ENCODE assay signal across 9 mouse cellular contexts in genomic region chr11:118342400-118342981, GRCm38 (mm10). TPM values are rescaled to one million over a fixed set of nuclear protein-coding genes. Genes with fewer than 3 reads are reported as not detected.
DNase-seq lines count a peak whose midpoint lies in the region; ATAC-seq and TF ChIP-seq lines count a peak whose summit lies in the region.
"Had no signal": no experiment of that assay in that cellular context is flagged by ENCODE, and none has a peak within 500 bp of the region (broad histone marks: within the 10 kb centered on the region; RNA-seq: fewer than 3 reads in every experiment).

Gene Cep295nl (minus strand): TSS chr11:118342500.

- H3K4me3 ChIP-seq in kidney, embryonic 15.5 days (replicated peaks): no peak within 1 kb of the TSS
- H3K4me3 ChIP-seq in hindbrain, embryonic 16.5 days (ENCODE audit: low read length): no peak within 1 kb of the TSS
- no peak within 1 kb of the TSS for H3K4me3 ChIP-seq in midbrain, postnatal 0 days (ENCODE audit: low read depth, low read length)
- no peak within 1 kb of the TSS for H3K4me3 ChIP-seq in heart, embryonic 12.5 days

- H3K4me1 ChIP-seq in kidney, embryonic 15.5 days: peaks cover 54% of the 10 kb centered on the region
- H3K4me1 ChIP-seq in hindbrain, embryonic 16.5 days (ENCODE audit: control insufficient read depth, insufficient read depth, low read depth, low read length): peaks cover 30% of the 10 kb centered on the region
- peaks cover 11% of the 10 kb centered on the region for H3K4me1 ChIP-seq in midbrain, postnatal 0 days (ENCODE audit: insufficient read depth, low read length)
- peaks cover 49% of the 10 kb centered on the region for H3K4me1 ChIP-seq in heart, embryonic 12.5 days (replicated peaks)

- H3K9ac ChIP-seq in kidney, embryonic 15.5 days: no peak within 1 kb of the TSS
- no peak within 1 kb of the TSS; the same call in 1 of the 2 replicates for H3K9ac ChIP-seq in hindbrain, embryonic 16.5 days (ENCODE audit: low read depth, low read length)
- no peak within 1 kb of the TSS for H3K9ac ChIP-seq in midbrain, postnatal 0 days (replicated peaks; ENCODE audit: low read length, poor library complexity, severe bottlenecking)
- no peak within 1 kb of the TSS for H3K9ac ChIP-seq in heart, embryonic 12.5 days

- peak; percentile 59 for ATAC-seq in kidney, embryonic 15.5 days (replicated peaks; ENCODE audit: low FRiP score)
- peak; percentile 50 for ATAC-seq in activated CD4-positive, CD25-positive, alpha-beta regulatory T cell, adult 4 months
- ATAC-seq in hindbrain, embryonic 16.5 days: 0 out of 2 replicates have a peak, but pooled peaks have one; percentile 35
- ATAC-seq in midbrain, postnatal 0 days (ENCODE audit: low FRiP score): 0 out of 2 replicates have a peak, but pooled peaks have one; percentile 44
- ATAC-seq in heart, embryonic 12.5 days (ENCODE audit: insufficient number of reproducible peaks, low FRiP score): no peak

- H3K9me3 ChIP-seq in kidney, embryonic 15.5 days (replicated peaks): no peaks in the 10 kb centered on the region
- no peaks in the 10 kb centered on the region for H3K9me3 ChIP-seq in hindbrain, embryonic 16.5 days (ENCODE audit: control insufficient read depth, low read length)
- H3K9me3 ChIP-seq in midbrain, postnatal 0 days (ENCODE audit: low read length): no peaks in the 10 kb centered on the region
- H3K9me3 ChIP-seq in heart, embryonic 12.5 days (replicated peaks): no peaks in the 10 kb centered on the region

- H3K36me3 ChIP-seq in kidney, embryonic 15.5 days: peaks cover 3% of the 10 kb centered on the region; the same call in 1 of the 2 replicates
- no peaks in the 10 kb centered on the region for H3K36me3 ChIP-seq in hindbrain, embryonic 16.5 days (ENCODE audit: control insufficient read depth, insufficient read depth, low read length)
- 0 out of 2 replicates have a peak, but pooled peaks cover 3% of the 10 kb centered on the region for H3K36me3 ChIP-seq in midbrain, postnatal 0 days (ENCODE audit: insufficient read depth, low read length)
- H3K36me3 ChIP-seq in heart, embryonic 12.5 days: no peaks in the 10 kb centered on the region

- DNase-seq in kidney, adult 11 months: no peak
- DNase-seq in midbrain, postnatal 0 days (ENCODE audit: low spot score): peak; percentile 65
- DNase-seq in urinary bladder, postnatal 14 days (ENCODE audit: low spot score): no peak
- no peak for DNase-seq in cerebellum, adult 18-20 months

- WGBS in kidney, embryonic 15.5 days: 18% methylated on average over 7 of the region's 7 CpGs
- 35% methylated on average over 7 of the region's 7 CpGs for WGBS in hindbrain, embryonic 16.5 days
- 27% methylated on average over 7 of the region's 7 CpGs for whole genome bisulfite sequencing in midbrain, postnatal 0 days
- 29% methylated on average over 7 of the region's 7 CpGs for WGBS in heart, embryonic 12.5 days

- TF ChIP-seq CTCF in midbrain, postnatal 0 days (IDR thresholded peaks at IDR 0.05): no peak

- H3K27me3 ChIP-seq in kidney, embryonic 15.5 days: no peaks in the 10 kb centered on the region
- H3K27me3 ChIP-seq in hindbrain, embryonic 16.5 days (replicated peaks; ENCODE audit: control insufficient read depth, insufficient read depth, low read length): no peaks in the 10 kb centered on the region
- no peaks in the 10 kb centered on the region for H3K27me3 ChIP-seq in midbrain, postnatal 0 days (ENCODE audit: insufficient read depth, low read length)
- H3K27me3 ChIP-seq in heart, embryonic 12.5 days (replicated peaks): no peaks in the 10 kb centered on the region

- H3K27ac ChIP-seq in kidney, embryonic 15.5 days: peak within 1 kb of the TSS; percentile 70
- H3K27ac ChIP-seq in hindbrain, embryonic 16.5 days (ENCODE audit: low read depth, low read length): peak within 1 kb of the TSS; percentile 50; the same call in 1 of the 2 replicates
- H3K27ac ChIP-seq in midbrain, postnatal 0 days (ENCODE audit: low read depth, low read length): peak within 1 kb of the TSS; percentile 49; the same call in 1 of the 2 replicates
- no peak within 1 kb of the TSS for H3K27ac ChIP-seq in heart, embryonic 12.5 days (ENCODE audit: poor library complexity, severe bottlenecking)
- H3K27ac ChIP-seq: stomach, postnatal 0 days had no signal

- 0 out of 2 replicates have a peak within 1 kb of the TSS, but pooled peaks have one; percentile 5 for H3K4me2 ChIP-seq in kidney, embryonic 15.5 days
- no peak within 1 kb of the TSS for H3K4me2 ChIP-seq in hindbrain, embryonic 16.5 days (ENCODE audit: low read length)
- peak within 1 kb of the TSS; percentile 20 for H3K4me2 ChIP-seq in midbrain, postnatal 0 days (ENCODE audit: low read depth, low read length, poor library complexity, severe bottlenecking)
- no peak within 1 kb of the TSS for H3K4me2 ChIP-seq in heart, embryonic 12.5 days

RNA-seq across cellular contexts. Expression of gene Cep295nl, which starts in this region (rescaled TPM):
- 0.44 and 0.80 TPM in 2 replicates for polyA plus RNA-seq in kidney, embryonic 15.5 days (2015; fragmentation: Nextera tagmentation; extraction: Ambion mirVana)
- under 1 TPM; 0.24 to 0.45 TPM for polyA plus RNA-seq in activated CD4-positive, CD25-positive, alpha-beta regulatory T cell, adult 4 months (2017; shearing (Covaris generic))
- polyA plus RNA-seq in hindbrain, embryonic 16.5 days (2015; fragmentation: Nextera tagmentation; extraction: Ambion mirVana): 0.15 and 0.17 TPM in 2 replicates
- 0.16 and 0.71 TPM in 2 replicates for total RNA-seq in midbrain, postnatal 0 days (2014; rRNA removed)
- polyA plus RNA-seq in midbrain, postnatal 0 days (2015; fragmentation: Nextera tagmentation; extraction: Ambion mirVana): 0.13 and 0.22 TPM in 2 replicates
- 0.23 and 0.24 TPM in 2 replicates for polyA plus RNA-seq in heart, embryonic 12.5 days (2016; fragmentation: Nextera tagmentation; extraction: Ambion mirVana)

Comparison
In these comparisons a context has a peak if more than half of its experiments do, and no peak if none do; other contexts are left out.
1. Peak in ATAC-seq, H3K27ac ChIP-seq and H3K4me2 ChIP-seq in kidney, embryonic 15.5 days; RNA of the gene not detected or under 1 TPM.
2. Peak in ATAC-seq in activated CD4-positive, CD25-positive, alpha-beta regulatory T cell, adult 4 months; RNA of the gene not detected or under 1 TPM.
3. Peak in ATAC-seq and H3K27ac ChIP-seq in hindbrain, embryonic 16.5 days; RNA of the gene not detected or under 1 TPM.
4. Peak in DNase-seq, ATAC-seq, H3K27ac ChIP-seq and H3K4me2 ChIP-seq in midbrain, postnatal 0 days; RNA of the gene not detected or under 1 TPM.